Mouse (Mus musculus) lung, postnatal 25 days (tissue): Measurements from ENCODE around the gene Nle1.

ENCODE experiments used
- DNase-seq: peaks from one replicate; pipeline ENCODE4 v3.0.0; 2022; ENCODE audit warnings: low spot score

The Nle1 gene

DNA sequence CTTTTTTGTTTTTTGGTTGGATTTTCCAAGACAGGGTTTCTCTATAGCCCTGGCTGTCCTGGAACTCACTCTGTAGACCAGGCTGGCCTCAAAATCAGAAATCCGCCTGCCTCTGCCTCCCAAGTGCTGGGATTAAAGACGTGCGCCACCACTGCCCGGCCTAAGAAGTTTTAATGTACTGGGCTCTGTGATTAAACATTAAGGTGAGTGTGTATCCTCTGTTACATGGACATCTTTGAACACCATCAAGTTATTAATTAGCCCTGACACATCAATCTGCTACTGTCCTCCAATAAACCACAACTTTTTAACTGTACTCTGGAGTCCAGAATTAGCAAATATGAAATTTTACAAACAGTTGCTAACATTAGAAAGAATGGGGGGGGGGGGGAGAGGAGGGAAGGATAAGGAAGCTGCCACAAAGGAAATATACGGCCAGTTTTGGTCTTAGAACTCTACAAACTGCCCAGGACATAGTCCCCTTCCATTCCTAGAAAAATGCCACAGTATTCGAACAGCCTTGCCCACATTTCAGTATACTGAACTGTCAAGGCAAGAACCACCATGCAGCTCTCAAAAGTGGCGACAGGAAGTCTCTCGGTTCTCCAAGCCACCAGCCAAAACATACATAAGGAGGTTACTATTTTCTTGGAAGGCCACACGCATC lies 38.6 kb downstream of the Nle1 start:
- DNase-seq: no peak

DNA sequence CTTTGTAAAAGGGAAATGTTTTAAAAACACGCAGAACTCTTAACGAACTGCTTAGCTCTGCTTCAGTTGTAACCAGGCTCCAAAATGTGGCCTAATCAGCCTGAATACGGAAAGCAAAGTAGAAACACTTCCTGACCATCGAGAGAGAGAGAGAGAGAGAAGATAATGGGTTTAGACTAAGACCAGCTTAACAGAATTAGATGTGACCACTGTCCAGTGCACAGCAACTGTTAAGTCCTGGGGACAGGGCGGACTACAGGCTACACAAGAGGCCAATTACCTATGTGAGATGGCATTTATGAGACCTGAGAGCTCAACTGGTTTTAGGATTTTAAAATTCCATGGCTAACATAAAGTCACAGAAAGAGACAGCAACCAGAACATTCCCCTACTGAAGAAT lies 40.3 kb downstream of the Nle1 start:
- DNase-seq: no peak

- DNase-seq: no peak
Observed at GRCm38 (mm10) chr11:82866850-82867564, 41.2 kb downstream of the Nle1 start.

GRCm38 (mm10) chr11:82865957-82866356 lies 42.3 kb downstream of the Nle1 start:
- DNase-seq: no peak

GRCm38 (mm10) chr11:82863488-82863931 lies 44.7 kb downstream of the Nle1 start:
- DNase-seq: no peak

DNA sequence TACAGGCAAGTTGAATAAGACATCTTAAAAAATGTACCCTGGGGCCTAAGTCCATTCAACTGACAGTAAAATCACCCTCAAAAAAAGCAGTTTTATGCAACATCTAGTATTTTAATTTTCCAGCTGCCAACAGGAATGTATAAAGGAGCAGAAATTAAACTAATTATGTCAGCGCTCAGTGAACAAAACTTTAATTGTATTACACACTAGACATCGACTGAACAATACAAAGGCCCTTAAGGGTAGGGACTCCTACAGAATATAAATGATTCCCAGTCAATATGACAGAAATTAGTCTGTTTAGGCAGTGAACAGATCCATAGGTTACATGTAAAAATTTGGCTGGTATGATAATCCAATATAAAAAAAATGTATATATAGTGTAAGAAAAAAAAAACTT lies 45.2 kb downstream of the Nle1 start:
- DNase-seq: no peak

DNA sequence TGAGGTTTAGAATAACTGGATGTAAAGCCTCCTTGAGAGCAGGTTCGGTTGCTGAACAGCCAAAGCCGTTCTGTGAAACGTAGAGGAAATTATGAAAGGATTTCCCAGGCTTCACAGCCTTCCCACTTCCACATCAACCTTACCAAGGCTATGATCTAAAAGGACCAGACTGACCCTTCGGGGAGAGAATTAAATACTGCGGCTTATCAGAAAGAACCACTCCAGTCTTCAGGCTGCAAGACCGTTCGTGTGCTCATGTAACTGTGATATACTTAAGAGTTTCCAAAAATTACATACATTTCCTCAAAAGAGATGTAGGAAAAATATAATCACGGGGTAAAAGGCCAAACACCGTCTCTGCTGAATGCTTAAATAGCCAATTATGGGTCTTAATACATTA lies 45.6 kb downstream of the Nle1 start:
- DNase-seq: no peak

DNA sequence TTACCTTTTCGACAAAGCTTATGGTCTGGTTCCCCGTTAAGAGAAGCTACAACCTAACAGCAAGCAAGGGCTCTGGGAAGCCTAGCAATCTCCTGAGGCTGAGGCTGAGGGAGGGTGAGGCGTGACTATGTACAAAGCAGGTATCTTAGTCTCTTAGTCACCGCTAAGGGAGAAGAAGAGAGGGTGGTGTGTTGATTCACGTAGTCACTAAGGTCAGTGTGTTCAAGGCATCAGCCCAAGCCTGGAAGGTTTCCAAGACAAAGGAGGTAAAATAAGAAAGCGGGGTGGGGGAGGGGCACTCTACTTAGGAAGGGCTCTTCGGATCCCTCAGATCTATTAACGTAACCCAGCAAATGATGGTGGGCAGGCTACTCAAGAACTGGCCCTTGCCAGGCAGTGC lies 46.7 kb downstream of the Nle1 start:
- no peak for DNase-seq

DNA sequence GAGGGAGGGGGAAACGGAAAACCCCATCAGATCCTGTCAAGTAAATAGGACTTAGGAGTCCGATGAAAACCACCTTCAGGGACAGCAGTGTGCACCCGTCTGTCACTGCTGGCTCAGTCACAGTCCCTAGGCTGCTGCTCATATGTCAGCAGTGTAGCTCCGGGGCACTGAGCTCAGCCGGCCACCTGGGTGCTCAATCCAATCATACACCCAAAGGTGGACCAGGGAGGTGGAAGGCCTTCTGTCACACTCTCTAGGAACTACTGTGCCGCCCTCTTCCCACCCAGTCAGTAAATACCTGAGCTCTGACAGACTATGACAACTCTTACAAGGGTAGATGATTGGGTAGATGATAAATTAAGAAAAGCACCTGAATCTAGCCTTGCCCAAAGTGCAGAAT lies 47.5 kb downstream of the Nle1 start:
- no peak for DNase-seq

DNA sequence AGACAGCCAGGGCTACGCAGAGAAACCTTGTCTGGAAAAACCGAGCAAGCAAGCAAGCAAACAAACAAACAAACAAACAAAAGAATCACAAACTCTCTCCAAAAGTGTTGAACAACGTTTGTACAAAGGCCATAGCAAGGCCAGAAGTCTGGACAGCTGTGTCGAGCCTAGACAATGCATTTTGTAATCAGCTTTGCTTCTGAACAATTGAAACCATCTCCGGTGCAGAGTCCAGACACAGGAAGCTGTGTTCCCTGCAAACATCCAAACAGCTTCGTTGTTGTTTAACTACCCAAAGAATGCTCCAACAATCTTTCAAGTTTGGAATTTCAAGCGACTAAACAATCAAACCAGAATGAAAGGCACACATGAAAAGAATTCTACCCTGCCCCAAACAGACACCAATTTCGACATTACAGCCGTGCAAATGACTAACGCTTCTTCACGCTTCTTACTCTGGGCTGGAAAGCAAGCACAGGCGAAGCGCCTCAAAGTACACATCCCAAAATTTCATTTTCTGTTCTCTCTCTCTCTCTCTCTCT lies 50.8 kb downstream of the Nle1 start:
- no peak for DNase-seq

DNA sequence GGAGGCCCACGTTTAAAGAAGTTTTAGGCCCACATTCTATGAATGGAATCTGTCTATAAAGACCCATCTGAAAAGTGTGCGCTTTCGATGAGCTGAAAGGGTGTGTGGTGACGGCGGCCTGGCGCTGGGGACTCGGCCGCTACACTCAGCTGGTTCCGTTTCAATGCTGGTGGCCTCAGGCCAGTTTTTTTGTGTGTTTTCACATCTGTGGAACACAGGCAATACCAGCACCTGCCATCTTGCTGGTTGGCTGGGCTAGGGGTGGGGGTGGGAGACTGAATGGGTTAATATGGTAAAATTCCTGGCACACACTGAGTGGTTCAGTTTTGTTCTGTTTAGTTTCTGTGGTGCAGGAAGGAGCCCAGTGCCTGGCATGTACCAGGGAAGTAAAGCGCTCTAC lies 52.2 kb downstream of the Nle1 start:
- DNase-seq: no peak

GRCm38 (mm10) chr11:82855327-82855973 lies 52.8 kb downstream of the Nle1 start:
- DNase-seq: no peak

GRCm38 (mm10) chr11:82854111-82854510 lies 54.1 kb downstream of the Nle1 start:
- DNase-seq: no peak

- no peak for DNase-seq
Observed at GRCm38 (mm10) chr11:82852958-82853357, 55.3 kb downstream of the Nle1 start.

GRCm38 (mm10) chr11:82852540-82852939 lies 55.7 kb downstream of the Nle1 start:
- no peak for DNase-seq

GRCm38 (mm10) chr11:82852115-82852514 lies 56.1 kb downstream of the Nle1 start:
- DNase-seq: no peak
